Mouse (Mus musculus): ENCODE results near the gene Dgkz.

DNA sequence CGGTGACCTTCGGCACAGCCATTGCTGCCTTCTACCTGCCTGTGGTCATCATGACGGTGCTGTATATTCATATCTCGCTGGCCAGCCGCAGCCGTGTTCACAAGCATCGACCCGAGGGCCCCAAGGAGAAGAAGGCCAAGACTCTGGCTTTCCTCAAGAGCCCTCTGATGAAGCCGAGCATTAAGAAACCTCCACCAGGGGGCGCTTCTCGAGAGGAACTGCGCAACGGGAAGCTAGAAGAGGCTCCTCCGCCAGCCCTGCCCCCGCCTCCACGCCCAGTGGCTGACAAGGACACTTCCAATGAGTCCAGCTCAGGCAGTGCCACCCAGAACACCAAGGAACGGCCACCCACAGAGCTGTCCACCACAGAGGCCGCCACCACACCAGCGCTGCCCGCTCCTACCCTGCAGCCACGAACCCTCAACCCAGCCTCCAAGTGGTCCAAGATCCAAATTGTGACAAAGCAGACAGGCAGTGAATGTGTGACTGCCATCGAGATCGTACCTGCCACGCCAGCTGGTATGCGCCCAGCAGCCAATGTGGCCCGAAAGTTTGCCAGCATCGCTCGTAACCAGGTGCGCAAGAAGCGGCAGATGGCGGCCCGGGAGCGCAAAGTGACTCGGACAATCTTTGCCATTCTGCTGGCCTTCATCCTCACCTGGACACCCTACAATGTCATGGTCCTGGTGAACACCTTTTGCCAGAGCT is 47.7 kb downstream of the Dgkz start:
- TF ChIP-seq EP300 (optimal IDR thresholded peaks at IDR 0.05) (no peak), CTCF (IDR thresholded peaks at IDR 0.05; ENCODE audit: low read depth) (peak; percentile 77)
